Mouse (Mus musculus) intestine, embryonic 14.5 days (tissue): ENCODE results near the gene 1700029J07Rik. TPM values are rescaled to one million over a fixed set of nuclear protein-coding genes. Genes with fewer than 3 reads are reported as not detected.
A peak's percentile ranks its signal among the peaks of the same experiment; 100 is the strongest.

Experiments
- ATAC-seq: fragments of 200-750 bp; cut with Nextera tagmentation; replicated peaks from 2 replicates; pipeline ENCODE4 v1.8.0; 2017; ENCODE audit warnings: low read depth, moderate number of reproducible peaks, moderate TSS enrichment, moderate library complexity; ENCODE audit not compliant: low FRiP score, low TSS enrichment
- DNase-seq: peaks from one replicate; pipeline ENCODE4 v3.0.0-alpha.2; 2018; ENCODE audit warnings: low spot score
- H3K27ac ChIP-seq: fragments of 300-500 bp; sonication (generic); 2 replicates; pipeline ENCODE4 v1.5.1; 2014; ENCODE audit warnings: low read depth, mild to moderate bottlenecking, control low read depth
- H3K27me3 ChIP-seq: fragments of 300-500 bp; sonication (generic); replicated peaks from 2 replicates; pipeline ENCODE4 v1.6.1; 2014; ENCODE audit warnings: low read length, control low read depth; ENCODE audit not compliant: control insufficient read depth, insufficient read depth
- H3K36me3 ChIP-seq: fragments of 300-500 bp; sonication (generic); 2 replicates; pipeline ENCODE4 v1.6.1; 2014; ENCODE audit warnings: low read length, control low read depth; ENCODE audit not compliant: control insufficient read depth, insufficient read depth
- H3K4me1 ChIP-seq: fragments of 300-500 bp; sonication (generic); replicated peaks from 2 replicates; pipeline ENCODE4 v1.6.1; 2014; ENCODE audit warnings: low read length, control low read depth, mixed read lengths; ENCODE audit not compliant: control insufficient read depth, insufficient read depth
- H3K4me2 ChIP-seq: fragments of 300-500 bp; sonication (generic); 2 replicates; pipeline ENCODE4 v1.6.1; 2014; ENCODE audit warnings: low read length
- H3K4me3 ChIP-seq: fragments of 300-500 bp; sonication (generic); 2 replicates; pipeline ENCODE4 v1.5.1; 2014; ENCODE audit warnings: low read depth, low read length, control low read depth, mixed read lengths
- H3K9ac ChIP-seq: fragments of 300-500 bp; sonication (generic); 2 replicates; pipeline ENCODE4 v1.6.1; 2014; ENCODE audit warnings: mild to moderate bottlenecking, low read length
- H3K9me3 ChIP-seq: fragments of 300-500 bp; sonication (generic); 2 replicates; pipeline ENCODE4 v1.6.1; 2016; ENCODE audit warnings: low read length, control low read depth; ENCODE audit not compliant: control insufficient read depth
- WGBS: fragments of 180-500 bp; shearing (Covaris S2); extraction: QIAGEN DNeasy Blood & Tissue Kit; methylation state at CpG from one replicate; pipeline ENCODE4 v1.1.7; 2014; 5-methylcytosine and 5-hydroxymethylcytosine counted together
- polyA plus RNA-seq: library from polyadenylated mRNA; unstranded; fragments of >200 nt; fragmentation: Nextera tagmentation; extraction: Ambion mirVana; gene quantifications from 2 replicates; pipeline ENCODE4 v1.2.1, GENCODE M21; 2014

The 1700029J07Rik gene
- polyA plus RNA-seq, 1 experiment from 2014 or later, result 2.3 TPM

- peak; percentile 5; the same call in 1 of the 2 replicates for ATAC-seq
- Histone ChIP-seq H3K4me3 (peak overlapping the region; percentile 83), H3K27me3 (no peaks in the 10 kb centered on the region), H3K4me2 (peak overlapping the region; percentile 75), H3K27ac (no peak overlapping the region), H3K9ac (peak overlapping the region; percentile 70), H3K4me1 (no peaks in the 10 kb centered on the region; the same call in 1 of the 2 replicates), H3K9me3 (no peaks in the 10 kb centered on the region), H3K36me3 (peaks cover 8% of the 10 kb centered on the region)
- no peak for DNase-seq
- WGBS, result 65% methylated on average over 11 of the region's 11 CpGs
These were observed 901 bp upstream of the 1700029J07Rik start for GRCm38 (mm10) chr8:45975837-45976468.

- WGBS, result 74% methylated on average over 8 of the region's 8 CpGs
- no peaks in the 10 kb centered on the region for H3K27me3 ChIP-seq
These were observed 1.0 kb downstream of the 1700029J07Rik start for GRCm38 (mm10) chr8:45973988-45974505.

GRCm38 (mm10) chr8:45970894-45971293 is 4.2 kb downstream of the 1700029J07Rik start:
- DNase-seq (no peak), ATAC-seq (no peak)
- Histone ChIP-seq H3K4me1 (no peaks in the 10 kb centered on the region; the same call in 1 of the 2 replicates), H3K27ac (no peak overlapping the region), H3K36me3 (no peaks in the 10 kb centered on the region), H3K27me3 (no peaks in the 10 kb centered on the region), H3K4me3 (no peak overlapping the region), H3K9me3 (no peaks in the 10 kb centered on the region), H3K9ac (no peak overlapping the region), H3K4me2 (no peak overlapping the region)
- WGBS, result 94% methylated on average over 12 of the region's 12 CpGs

More at GRCm38 (mm10) chr8:45973988-45974505, 1.0 kb downstream of the 1700029J07Rik start:
- no peaks in the 10 kb centered on the region for H3K9me3 ChIP-seq
- DNase-seq (peak; percentile 53), ATAC-seq (no peak)
- H3K36me3 ChIP-seq, result no peaks in the 10 kb centered on the region
- H3K4me3 ChIP-seq, result no peak overlapping the region
- peak overlapping the region; percentile 82; the same call in 1 of the 2 replicates for H3K27ac ChIP-seq
- no peak overlapping the region; the same call in 1 of the 2 replicates for H3K9ac ChIP-seq
- peak overlapping the region; percentile 75 for H3K4me2 ChIP-seq
- H3K4me1 ChIP-seq, result no peaks in the 10 kb centered on the region; the same call in 1 of the 2 replicates

- no peak overlapping the region for H3K4me3 ChIP-seq
- ATAC-seq, result no peak
- H3K9ac ChIP-seq, result no peak overlapping the region
- H3K4me1 ChIP-seq, result no peaks in the 10 kb centered on the region
- no peak for DNase-seq
- no peak overlapping the region for H3K27ac ChIP-seq
- H3K27me3 ChIP-seq, result no peaks in the 10 kb centered on the region
- WGBS, result 69% methylated on average over 2 of the region's 2 CpGs
- no peak overlapping the region for H3K4me2 ChIP-seq
- no peaks in the 10 kb centered on the region for H3K9me3 ChIP-seq
- no peaks in the 10 kb centered on the region for H3K36me3 ChIP-seq
These were observed 24.4 kb downstream of the 1700029J07Rik start for GRCm38 (mm10) chr8:45950622-45951021.

GRCm38 (mm10) chr8:45946283-45946682 is 28.8 kb downstream of the 1700029J07Rik start:
- H3K27ac ChIP-seq, result no peak overlapping the region
- DNase-seq, result no peak
- H3K9ac ChIP-seq, result no peak overlapping the region
- no peaks in the 10 kb centered on the region for H3K4me1 ChIP-seq
- 86% methylated on average over 4 of the region's 4 CpGs for WGBS
- H3K9me3 ChIP-seq, result no peaks in the 10 kb centered on the region
- no peak for ATAC-seq
- no peaks in the 10 kb centered on the region for H3K36me3 ChIP-seq
- H3K27me3 ChIP-seq, result no peaks in the 10 kb centered on the region
- H3K4me3 ChIP-seq, result no peak overlapping the region
- no peak overlapping the region for H3K4me2 ChIP-seq

GRCm38 (mm10) chr8:45936986-45937385 is 38.1 kb downstream of the 1700029J07Rik start:
- WGBS, result 91% methylated on average over 9 of the region's 9 CpGs
- no peak overlapping the region for H3K27ac ChIP-seq

GRCm38 (mm10) chr8:45934582-45935014 is 40.5 kb downstream of the 1700029J07Rik start, which contains the start of gene Ccdc110:
TSS of gene Ccdc110 (plus strand) at chr8:45934619.
- H3K9ac ChIP-seq, result no peak within 1 kb of the TSS
- no peaks in the 10 kb centered on the region for H3K4me1 ChIP-seq
- H3K4me3 ChIP-seq, result peak within 1 kb of the TSS; percentile 20; the same call in 1 of the 2 replicates
- ATAC-seq (peak; percentile 81), DNase-seq (peak; percentile 99)
- H3K9me3 ChIP-seq, result peaks cover 10% of the 10 kb centered on the region; the same call in 1 of the 2 replicates
- 7% methylated on average over 23 of the region's 23 CpGs for WGBS
- peak within 1 kb of the TSS; percentile 50 for H3K4me2 ChIP-seq
- H3K27ac ChIP-seq, result no peak within 1 kb of the TSS
- no peaks in the 10 kb centered on the region for H3K27me3 ChIP-seq
- H3K36me3 ChIP-seq, result no peaks in the 10 kb centered on the region

More at GRCm38 (mm10) chr8:45936986-45937385, 38.1 kb downstream of the 1700029J07Rik start:
- no peak overlapping the region for H3K9ac ChIP-seq
- H3K4me3 ChIP-seq, result no peak overlapping the region
- DNase-seq (no peak), ATAC-seq (no peak)
- H3K9me3 ChIP-seq, result no peaks in the 10 kb centered on the region
- H3K36me3 ChIP-seq, result no peaks in the 10 kb centered on the region
- H3K27me3 ChIP-seq, result no peaks in the 10 kb centered on the region
- H3K4me1 ChIP-seq, result no peaks in the 10 kb centered on the region
- no peak overlapping the region for H3K4me2 ChIP-seq

- no peak for DNase-seq
- H3K4me3 ChIP-seq, result no peak overlapping the region
- no peak overlapping the region for H3K4me2 ChIP-seq
- no peak for ATAC-seq
- H3K9ac ChIP-seq, result no peak overlapping the region
- 91% methylated on average over 7 of the region's 7 CpGs for WGBS
- peaks cover 4% of the 10 kb centered on the region for H3K9me3 ChIP-seq
- H3K4me1 ChIP-seq, result 0 out of 2 replicates have a peak, but pooled peaks cover under 1% of the 10 kb centered on the region
- H3K36me3 ChIP-seq, result no peaks in the 10 kb centered on the region
- no peaks in the 10 kb centered on the region for H3K27me3 ChIP-seq
- no peak overlapping the region for H3K27ac ChIP-seq
These were observed 52.9 kb downstream of the 1700029J07Rik start for GRCm38 (mm10) chr8:45922116-45922515.
